ENCODE assay signal across 10 mouse cellular contexts in the genomic region with DNA sequence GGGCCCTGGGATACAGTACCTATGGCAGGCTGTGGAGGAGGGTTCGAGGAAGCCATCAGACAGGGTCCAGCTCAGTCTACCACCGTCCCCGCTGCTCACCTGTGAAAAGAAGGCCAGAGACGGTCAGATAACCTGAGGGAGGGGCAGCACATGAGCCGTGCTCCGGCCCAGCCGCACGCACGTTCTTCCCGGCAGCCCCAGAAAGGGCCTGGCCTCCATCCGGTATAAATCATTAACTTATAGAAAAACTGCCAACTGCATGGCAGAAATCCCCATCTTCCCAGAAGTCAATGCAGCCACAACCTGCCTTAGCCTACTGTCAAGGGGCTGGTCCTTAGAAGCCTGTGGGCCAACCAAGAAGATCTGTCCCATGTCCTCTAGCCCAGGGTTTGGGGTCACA. TPM values are rescaled to one million over a fixed set of nuclear protein-coding genes. Genes with fewer than 3 reads are reported as not detected.
DNase-seq lines count a peak whose midpoint lies in the region; ATAC-seq and TF ChIP-seq lines count a peak whose summit lies in the region.
"Had no signal": no experiment of that assay in that cellular context is flagged by ENCODE, and none has a peak within 500 bp of the region (broad histone marks: within the 10 kb centered on the region; RNA-seq: fewer than 3 reads in every experiment).

No protein-coding gene starts in this region.

- no peak overlapping the region for H3K9ac ChIP-seq in hindbrain, embryonic 15.5 days
- no peak overlapping the region for H3K9ac ChIP-seq in hindbrain, embryonic 14.5 days
- H3K9ac ChIP-seq in intestine, embryonic 14.5 days (ENCODE audit: low read length), result 0 out of 2 replicates have a peak overlapping the region, but pooled peaks have one; percentile 13
- 0 out of 2 replicates have a peak overlapping the region, but pooled peaks have one; percentile 13 for H3K9ac ChIP-seq in liver, postnatal 0 days (replicated peaks)

- peaks cover 6% of the 10 kb centered on the region for H3K36me3 ChIP-seq in hindbrain, embryonic 15.5 days
- H3K36me3 ChIP-seq in hindbrain, embryonic 14.5 days (replicated peaks; ENCODE audit: control insufficient read depth, insufficient read depth), result peaks cover 10% of the 10 kb centered on the region
- H3K36me3 ChIP-seq in intestine, embryonic 14.5 days (ENCODE audit: control insufficient read depth, insufficient read depth, low read length), result peaks cover 10% of the 10 kb centered on the region
- H3K36me3 ChIP-seq in liver, postnatal 0 days (replicated peaks; ENCODE audit: insufficient read depth, low read length), result no peaks in the 10 kb centered on the region

- no peak for TF ChIP-seq EP300 in liver, postnatal 0 days (IDR thresholded peaks at IDR 0.05; ENCODE audit: low read depth)

- no peak for TF ChIP-seq CTCF in liver, postnatal 0 days (IDR thresholded peaks at IDR 0.05; ENCODE audit: low read depth)

- 82% methylated on average over 11 of the region's 11 CpGs for WGBS in hindbrain, embryonic 15.5 days
- 90% methylated on average over 11 of the region's 11 CpGs for WGBS in hindbrain, embryonic 14.5 days
- 67% methylated on average over 11 of the region's 11 CpGs for WGBS in intestine, embryonic 14.5 days
- 69% methylated on average over 11 of the region's 11 CpGs for WGBS in liver, postnatal 0 days (ENCODE audit: insufficient replicate concordance)

- ATAC-seq in hindbrain, embryonic 15.5 days (ENCODE audit: low FRiP score, low read depth), result no peak
- ATAC-seq in hindbrain, embryonic 14.5 days (ENCODE audit: low FRiP score), result no peak
- ATAC-seq in intestine, embryonic 14.5 days (replicated peaks; ENCODE audit: low FRiP score, low TSS enrichment, low read depth), result peak; percentile 30; the same call in 1 of the 2 replicates
- ATAC-seq in liver, postnatal 0 days, result peak; percentile 70

- no peaks in the 10 kb centered on the region for H3K9me3 ChIP-seq in hindbrain, embryonic 15.5 days
- no peaks in the 10 kb centered on the region for H3K9me3 ChIP-seq in hindbrain, embryonic 14.5 days (ENCODE audit: control insufficient read depth, low read length)
- H3K9me3 ChIP-seq in intestine, embryonic 14.5 days (ENCODE audit: control insufficient read depth, low read length), result no peaks in the 10 kb centered on the region
- no peaks in the 10 kb centered on the region for H3K9me3 ChIP-seq in liver, postnatal 0 days (ENCODE audit: low read length)

- peaks cover 23% of the 10 kb centered on the region for H3K4me1 ChIP-seq in hindbrain, embryonic 15.5 days (replicated peaks)
- peaks cover 13% of the 10 kb centered on the region for H3K4me1 ChIP-seq in hindbrain, embryonic 14.5 days (replicated peaks; ENCODE audit: control insufficient read depth, insufficient read depth, low read length)
- peaks cover 19% of the 10 kb centered on the region for H3K4me1 ChIP-seq in intestine, embryonic 14.5 days (replicated peaks; ENCODE audit: control insufficient read depth, insufficient read depth, low read length)
- peaks cover 5% of the 10 kb centered on the region; the same call in 1 of the 2 replicates for H3K4me1 ChIP-seq in liver, postnatal 0 days (ENCODE audit: insufficient read depth)

- H3K4me2 ChIP-seq in hindbrain, embryonic 15.5 days, result no peak overlapping the region
- no peak overlapping the region for H3K4me2 ChIP-seq in hindbrain, embryonic 14.5 days (replicated peaks)
- H3K4me2 ChIP-seq in intestine, embryonic 14.5 days (ENCODE audit: low read length), result no peak overlapping the region
- H3K4me2 ChIP-seq in liver, postnatal 0 days (ENCODE audit: low read depth, low read length), result peak overlapping the region; percentile 51

- DNase-seq in hindbrain, embryonic 14.5 days (ENCODE audit: low spot score), result no peak
- no peak for DNase-seq in intestine, embryonic 14.5 days (ENCODE audit: low spot score)
- peak; percentile 59 to 79 for DNase-seq in kidney, adult 8-10 months
- DNase-seq in liver, postnatal 0 days, result peak; percentile 39
- DNase-seq in left cerebral cortex, adult 18-20 months (ENCODE audit: low spot score in 2 of 2), result no peak
- no peak for DNase-seq in spleen, adult 12 weeks (ENCODE audit: low spot score)
- DNase-seq: gastrocnemius, postnatal 14 days; retina, postnatal 1 day had no signal

- no peak overlapping the region for H3K4me3 ChIP-seq in hindbrain, embryonic 15.5 days
- H3K4me3 ChIP-seq in hindbrain, embryonic 14.5 days (replicated peaks; ENCODE audit: low read length), result no peak overlapping the region
- H3K4me3 ChIP-seq in intestine, embryonic 14.5 days (ENCODE audit: low read depth, low read length), result no peak overlapping the region
- peak overlapping the region; percentile 33 for H3K4me3 ChIP-seq in liver, postnatal 0 days (ENCODE audit: low read depth, low read length)
- H3K4me3 ChIP-seq: erythroblast, embryonic 14.5 days had no signal

- H3K27me3 ChIP-seq in hindbrain, embryonic 15.5 days, result no peaks in the 10 kb centered on the region
- no peaks in the 10 kb centered on the region for H3K27me3 ChIP-seq in hindbrain, embryonic 14.5 days (ENCODE audit: control insufficient read depth, insufficient read depth, low read length)
- no peaks in the 10 kb centered on the region for H3K27me3 ChIP-seq in intestine, embryonic 14.5 days (replicated peaks; ENCODE audit: control insufficient read depth, insufficient read depth, low read length)
- no peaks in the 10 kb centered on the region for H3K27me3 ChIP-seq in liver, postnatal 0 days (ENCODE audit: insufficient read depth, low read length)

- H3K27ac ChIP-seq in hindbrain, embryonic 15.5 days (replicated peaks), result peak overlapping the region; percentile 30
- H3K27ac ChIP-seq in hindbrain, embryonic 14.5 days, result no peak overlapping the region
- peak overlapping the region; percentile 54; the same call in 1 of the 2 replicates for H3K27ac ChIP-seq in intestine, embryonic 14.5 days (ENCODE audit: low read depth)
- H3K27ac ChIP-seq in liver, postnatal 0 days (ENCODE audit: low read depth), result peak overlapping the region; percentile 89

RNA-seq across cellular contexts. Expression of gene Arhgef10l, which starts 48.9 kb away (rescaled TPM):
- polyA plus RNA-seq in hindbrain, embryonic 15.5 days (2015; fragmentation: Nextera tagmentation; extraction: Ambion mirVana), result 26.2 and 28.2 TPM in 2 replicates
- polyA plus RNA-seq in hindbrain, embryonic 14.5 days (2014; fragmentation: Nextera tagmentation; extraction: Ambion mirVana), result 19.6 and 21.9 TPM in 2 replicates
- 15.2 and 16.3 TPM in 2 replicates for polyA plus RNA-seq in intestine, embryonic 14.5 days (2014; fragmentation: Nextera tagmentation; extraction: Ambion mirVana)
- polyA plus RNA-seq in liver, postnatal 0 days (2015; fragmentation: Nextera tagmentation; extraction: Ambion mirVana), result 6.3 and 7.6 TPM in 2 replicates
- 10 to 100 TPM; 56.0 to 60.5 TPM for total RNA-seq in left cerebral cortex, adult 18-20 months (2021)

Comparison
In these comparisons a context has a peak if more than half of its experiments do, and no peak if none do; other contexts are left out.
1. ATAC-seq: peak in intestine, embryonic 14.5 days (single experiment) and liver, postnatal 0 days (single experiment); none in hindbrain, embryonic 15.5 days (single experiment) and hindbrain, embryonic 14.5 days (single experiment).
2. H3K9ac ChIP-seq: peak in intestine, embryonic 14.5 days (single experiment) and liver, postnatal 0 days (single experiment); none in hindbrain, embryonic 15.5 days (single experiment) and hindbrain, embryonic 14.5 days (single experiment).
3. DNase-seq: peak in kidney, adult 8-10 months (2 of 2) and liver, postnatal 0 days (single experiment); none in hindbrain, embryonic 14.5 days (single experiment), intestine, embryonic 14.5 days (single experiment), left cerebral cortex, adult 18-20 months (0 of 2) and spleen, adult 12 weeks (single experiment).